Mouse (Mus musculus) adrenal gland, postnatal 4 days (tissue): ENCODE results near the gene Entpd4b. TPM values are rescaled to one million over a fixed set of nuclear protein-coding genes. Genes with fewer than 3 reads are reported as not detected.
"Not testable (repeated sequence)": the region's sequence is repeated elsewhere in the genome, so short reads cannot be mapped to it uniquely, and the experiment has no call there.

ENCODE experiments used
- DNase-seq, 2 experiments: peaks; one replicate each; pipeline ENCODE4 v3.0.0; 2021 to 2022; ENCODE audit warnings: low spot score in 2 of 2, mixed read lengths in 2 of 2
- long read RNA-seq, 2 experiments: library from polyadenylated mRNA; stranded (forward); transcript quantifications; one replicate each; pipeline ENCODE4 v2.0.0; 2021
- total RNA-seq, 2 experiments: library from RNA; stranded (reverse); gene quantifications; 2 replicates each; pipeline ENCODE4 v1.2.3; 2021

The Entpd4b gene
- 10 to 100 TPM; 57.6 to 57.9 TPM for total RNA-seq
- long read RNA-seq, experiment 1, transcript Entpd4b-204 (13 exons, 3,589 nt): major isoform, 50 of 91 reads
- long read RNA-seq, experiment 1, partial matches to known transcripts: 14 of 91 reads
- long read RNA-seq, experiment 1, other reads (novel, unspliced or antisense): 25 of 91 reads
- long read RNA-seq, experiment 2, transcript Entpd4b-204 (13 exons, 3,589 nt): major isoform, 103 of 197 reads
- long read RNA-seq, experiment 2, partial matches to known transcripts: 31 of 197 reads
- long read RNA-seq, experiment 2, other reads (novel, unspliced or antisense): 62 of 197 reads

DNA sequence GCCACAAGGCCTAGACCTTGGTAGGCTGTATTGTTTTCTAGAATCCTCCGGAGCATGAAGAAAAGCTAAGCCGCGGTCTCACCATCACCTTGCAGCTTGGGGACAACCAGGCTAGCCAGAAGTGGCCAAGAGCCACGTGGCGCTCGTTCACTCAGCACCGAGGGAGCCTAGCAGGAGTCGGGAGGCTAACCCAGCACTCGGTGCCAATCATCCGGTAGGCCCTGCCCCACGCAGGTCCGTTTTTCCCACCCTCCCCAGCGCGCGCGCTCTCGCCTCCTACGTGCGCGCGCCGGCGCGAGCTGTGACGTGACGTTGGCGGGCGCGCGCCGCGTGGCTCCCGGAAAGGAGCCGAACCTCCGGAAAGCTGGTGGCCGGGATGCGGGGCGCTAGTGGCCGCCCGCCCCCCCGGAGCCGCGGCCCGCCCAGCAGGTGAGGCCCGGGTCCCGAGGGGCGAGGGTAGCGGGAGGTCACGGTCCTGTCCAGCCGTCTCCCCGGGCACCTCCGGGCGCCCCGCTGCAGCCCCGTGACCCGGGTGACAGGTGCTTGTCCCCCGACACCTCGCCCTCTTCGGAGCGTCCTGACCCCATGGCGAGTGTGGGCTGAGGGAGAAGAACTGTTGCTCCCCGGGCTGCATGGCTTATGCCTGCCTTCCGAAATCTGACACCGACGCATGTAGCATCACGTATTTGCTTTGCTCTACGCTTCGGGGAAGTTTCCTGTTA, at the start of gene Entpd4b:
Gene Entpd4b, plus strand, starts transcription at position 315 of the 722 bp plus-strand sequence.
- not testable (repeated sequence) for DNase-seq

DNA sequence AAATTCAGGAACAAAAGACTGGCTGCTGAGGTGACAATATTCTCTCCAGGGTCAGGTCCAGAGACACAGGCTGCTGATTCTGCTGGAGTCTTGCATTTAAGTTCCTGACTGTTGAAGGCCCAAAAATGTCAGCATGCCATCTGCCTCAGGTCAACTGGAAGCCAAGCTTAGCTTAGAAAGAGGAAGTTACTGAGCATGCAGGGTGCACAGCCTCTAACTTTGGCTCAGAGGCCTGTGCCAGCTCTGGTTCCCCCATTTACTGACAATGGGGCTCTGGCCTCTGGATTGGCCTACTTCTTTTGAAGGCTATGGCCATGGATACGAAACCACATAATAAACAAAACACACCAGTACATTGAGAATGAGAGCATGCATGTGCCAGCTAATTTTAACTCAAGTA, 48.2 kb upstream of the Entpd4b start:
- DNase-seq: not testable (repeated sequence)

DNA sequence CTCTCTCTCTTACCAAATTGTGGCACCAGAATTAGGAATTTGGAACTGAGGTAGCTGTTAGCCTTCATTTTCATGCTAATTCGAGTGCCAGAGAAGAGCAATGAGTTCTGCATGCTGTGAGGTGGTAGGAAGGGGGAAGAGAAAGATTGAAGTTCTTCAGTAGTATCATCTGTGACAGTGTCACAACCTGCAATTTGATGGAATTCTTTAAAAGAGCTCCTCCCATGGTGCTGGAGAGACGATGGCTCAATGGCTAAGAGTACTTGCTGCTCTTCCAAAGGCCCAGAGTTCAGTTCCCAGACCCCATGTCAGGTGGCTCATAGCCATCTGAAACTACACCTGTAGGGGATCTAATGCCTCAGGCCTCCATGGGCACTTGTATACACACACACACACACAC, 42.8 kb upstream of the Entpd4b start, which contains the start of gene Gm27179:
Gene Gm27179, minus strand, starts transcription at position 101 of the 400 bp plus-strand sequence.
- not testable (repeated sequence) for DNase-seq

DNA sequence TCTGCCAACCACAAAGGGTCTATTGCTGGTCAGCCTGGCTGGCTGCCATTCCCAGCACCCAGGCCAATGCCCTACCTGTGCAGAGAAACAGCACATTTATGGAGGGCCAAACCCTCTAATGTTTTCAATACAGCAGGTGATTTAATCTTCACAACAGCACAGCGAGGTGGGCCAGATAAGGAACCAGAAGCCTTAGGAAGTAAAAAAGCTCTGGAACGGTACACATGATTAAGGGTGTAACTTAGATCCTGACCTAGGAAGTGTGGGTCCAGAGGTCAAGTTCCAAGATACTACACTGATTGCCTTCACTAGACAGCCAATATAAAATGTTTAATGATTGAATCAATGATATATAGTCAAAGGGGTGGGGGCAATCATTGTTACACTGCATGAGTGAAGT, 34.4 kb upstream of the Entpd4b start:
- DNase-seq: not testable (repeated sequence)

DNA sequence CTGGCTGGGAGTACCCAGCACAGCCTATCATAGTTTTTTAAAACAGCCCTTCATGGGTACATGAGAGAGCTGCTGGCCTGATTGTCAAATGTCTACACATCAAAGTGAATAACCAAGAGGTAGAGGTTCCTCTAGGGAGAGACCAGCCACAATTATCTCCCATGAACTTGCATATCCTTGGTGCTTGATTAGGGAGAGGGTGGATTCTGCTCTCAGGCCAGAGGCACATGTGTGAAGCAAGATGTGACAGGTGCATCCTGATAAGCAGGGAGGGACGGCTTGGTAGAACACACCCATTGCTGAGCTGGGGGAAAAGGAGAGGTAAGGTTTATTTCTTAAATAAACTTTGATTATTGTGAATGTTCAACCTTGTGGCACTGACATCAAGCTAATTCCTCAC, 32.2 kb upstream of the Entpd4b start:
- DNase-seq: not testable (repeated sequence)

DNA sequence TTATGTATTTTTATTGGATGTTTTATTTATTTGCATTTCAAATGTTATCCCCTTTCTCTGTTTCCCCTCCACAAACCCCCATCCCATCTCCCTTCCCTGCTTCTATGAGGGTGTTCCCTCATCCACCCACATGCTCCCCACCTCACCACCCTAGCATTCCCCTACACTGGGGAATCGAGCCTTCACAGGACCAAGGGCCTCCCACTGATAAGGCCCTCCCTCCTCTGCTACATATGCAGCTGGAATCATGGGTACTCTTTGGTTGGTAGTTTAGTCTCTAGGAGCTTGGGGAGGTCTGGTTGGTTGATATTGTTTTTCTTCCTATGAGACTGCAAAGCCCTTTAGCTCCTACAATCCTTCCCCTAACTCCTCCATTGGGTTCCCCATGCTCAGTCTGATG, 29.0 kb upstream of the Entpd4b start:
- not testable (repeated sequence) for DNase-seq

DNA sequence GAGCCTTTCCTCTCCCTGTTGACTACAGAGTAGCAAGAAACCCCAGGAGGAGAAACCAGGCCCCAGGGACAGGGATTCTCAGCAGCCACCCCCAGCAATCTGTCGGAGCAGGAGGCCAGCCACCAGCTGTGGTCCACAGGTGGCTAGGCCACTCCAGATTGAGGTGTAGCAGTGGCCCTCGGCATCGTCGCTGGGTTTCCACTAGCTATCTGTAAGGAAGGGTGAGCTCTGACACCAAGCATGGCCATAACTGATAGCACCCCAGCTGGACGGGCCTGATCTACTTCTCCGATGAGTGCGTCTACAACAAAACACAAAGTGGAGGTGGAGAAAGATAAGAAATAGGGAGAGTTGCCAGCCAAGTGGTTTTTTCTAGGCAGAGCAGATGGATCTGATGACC, 18.7 kb upstream of the Entpd4b start:
- DNase-seq: not testable (repeated sequence)

DNA sequence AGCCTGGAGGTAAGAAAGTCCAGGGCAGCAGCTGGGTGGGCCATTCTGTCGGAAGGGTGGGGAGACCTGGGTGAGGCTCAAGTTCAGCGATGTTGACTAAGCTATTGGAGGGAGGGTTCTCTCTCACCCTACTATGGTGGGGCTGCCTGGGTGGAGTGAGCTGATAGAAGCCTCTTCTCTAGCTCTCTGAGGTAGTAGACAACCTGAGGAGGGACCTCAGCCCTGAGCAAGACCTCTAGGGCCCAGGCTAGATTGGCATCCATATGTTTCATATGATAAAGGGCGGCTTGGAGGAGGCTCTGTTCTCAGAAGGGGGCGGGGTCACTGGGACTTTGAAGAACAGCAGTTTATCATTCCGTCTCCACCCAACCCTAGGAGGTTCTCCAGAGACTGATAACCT, 15.1 kb upstream of the Entpd4b start:
- not testable (repeated sequence) for DNase-seq

DNA sequence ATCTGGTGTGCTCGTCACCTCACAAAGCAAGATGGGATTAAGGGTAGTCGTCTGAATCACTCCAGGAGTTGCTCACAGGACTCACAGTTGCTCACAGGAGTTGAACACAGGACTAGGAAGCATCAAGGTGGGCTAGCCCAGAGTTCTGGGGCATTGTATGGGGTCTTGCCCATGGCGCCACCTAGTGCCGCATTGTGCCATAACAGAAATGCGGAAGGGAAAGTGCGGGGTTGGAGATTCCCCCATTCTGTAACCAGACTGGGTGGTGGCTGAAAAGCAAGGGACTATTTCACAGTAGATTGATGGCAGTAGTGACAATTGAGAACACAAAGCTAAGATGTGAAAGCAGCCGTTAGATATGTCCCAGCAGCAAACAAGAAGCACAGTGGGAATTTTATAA, 12.5 kb upstream of the Entpd4b start:
- not testable (repeated sequence) for DNase-seq

DNA sequence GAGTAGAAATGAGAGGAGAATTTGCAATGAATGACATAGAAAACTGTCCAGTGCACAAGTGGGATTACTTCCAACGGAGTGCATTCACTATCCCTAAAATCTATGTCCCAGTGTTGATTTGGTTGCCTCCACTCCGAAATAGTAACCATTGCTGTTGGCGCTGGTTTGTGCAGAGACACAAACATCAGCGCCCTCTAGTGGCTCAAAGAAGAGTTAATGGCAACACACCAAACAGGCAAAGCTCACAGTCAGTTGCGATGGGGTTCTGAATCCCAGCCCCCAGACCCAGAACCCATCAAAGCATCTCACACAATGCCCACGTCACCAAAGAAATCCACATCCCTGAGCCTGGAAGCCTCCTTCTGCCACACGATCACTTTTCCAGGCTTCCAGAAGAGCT, 11.2 kb upstream of the Entpd4b start:
- DNase-seq: not testable (repeated sequence)

DNA sequence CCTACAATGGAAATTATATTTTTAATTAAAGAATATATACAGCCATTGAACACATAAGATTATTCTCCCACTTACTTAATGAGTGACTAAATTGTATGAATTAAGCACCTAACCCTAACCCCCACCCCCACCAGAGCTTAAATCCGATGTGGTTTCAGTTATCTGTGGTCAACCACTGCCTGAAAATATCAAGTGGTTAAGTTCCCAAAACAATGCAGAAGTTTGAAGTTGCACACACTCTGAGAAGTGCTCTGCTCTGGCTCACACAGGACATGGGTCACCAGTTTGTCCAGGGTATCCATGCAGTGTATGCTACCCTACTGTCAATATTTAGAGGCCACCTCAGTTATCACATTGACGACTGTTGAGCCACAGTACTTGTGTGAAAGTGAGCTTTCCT, 10.2 kb upstream of the Entpd4b start:
- DNase-seq: not testable (repeated sequence)

DNA sequence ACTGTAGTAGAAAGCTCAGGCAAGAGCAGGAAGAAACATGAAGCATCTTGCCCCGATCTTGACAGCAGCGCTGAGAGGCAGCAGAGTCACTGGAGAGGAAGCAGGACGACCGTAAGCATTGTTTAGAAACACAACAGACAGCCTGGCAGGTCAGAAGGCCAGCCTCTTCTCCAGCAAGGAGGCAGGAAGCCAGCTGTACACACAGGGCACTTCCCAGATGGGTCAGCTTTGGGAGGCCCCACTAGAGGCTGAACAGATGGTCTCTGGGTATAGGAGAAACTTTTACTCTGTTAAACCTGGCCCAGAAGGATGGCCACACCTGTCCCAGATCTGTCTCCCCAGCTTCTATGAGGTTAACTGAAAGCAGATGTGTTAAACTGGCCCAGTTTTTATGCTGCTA, 7.9 kb upstream of the Entpd4b start:
- not testable (repeated sequence) for DNase-seq

DNA sequence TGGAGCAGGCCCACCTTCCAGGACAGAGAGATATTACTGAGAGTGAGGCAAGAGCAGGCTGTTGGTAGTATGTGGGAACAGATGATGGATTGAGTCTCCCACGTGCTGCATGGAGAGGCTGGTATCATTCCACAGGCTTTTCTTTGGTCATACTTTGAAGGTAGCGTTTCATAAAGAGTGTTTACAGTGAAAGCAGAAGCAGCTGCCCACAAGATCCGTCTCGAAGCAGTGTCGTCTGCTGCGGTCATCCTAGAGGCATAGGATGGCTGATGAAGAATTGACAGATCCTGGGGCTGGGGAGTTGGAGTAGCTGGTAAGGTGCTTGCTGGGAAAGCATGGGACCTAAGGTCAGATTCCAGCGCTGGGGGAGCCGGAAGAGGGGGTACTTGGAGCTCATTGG, 1.6 kb downstream of the Entpd4b start:
- not testable (repeated sequence) for DNase-seq

DNA sequence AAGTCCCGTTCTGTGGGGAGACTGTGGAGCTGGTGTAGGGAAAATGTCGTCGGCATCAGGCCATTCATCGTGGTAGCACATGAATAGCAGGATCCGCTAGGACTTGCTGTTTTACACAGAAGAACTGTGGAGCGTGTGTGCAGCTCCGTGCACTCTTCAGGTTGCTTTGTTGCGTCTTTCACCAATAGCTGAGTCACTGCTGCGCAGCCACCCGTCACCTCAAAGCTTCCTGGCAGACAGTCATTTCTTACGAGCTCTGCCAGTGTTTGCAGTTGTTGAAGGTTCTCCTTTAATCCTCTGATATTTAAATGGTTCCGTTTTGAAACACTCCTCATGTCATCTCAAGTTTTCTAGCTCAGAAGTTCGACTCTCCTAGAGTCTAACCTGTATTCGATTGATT, 2.3 kb downstream of the Entpd4b start:
- DNase-seq: not testable (repeated sequence)

Other genes starting within 250 kb of the Entpd4b start
- 10 to 100 TPM in 1 of 2 experiments, 1 to 10 TPM in 1; 7.2 to 12.1 TPM for gene Gm16867, start 52.1 kb upstream of the Entpd4b start, total RNA-seq
- not detected for gene Gm27179, start 42.9 kb upstream of the Entpd4b start, total RNA-seq